Mouse (Mus musculus) limb, embryonic 11.5 days (tissue): ENCODE results near the gene Ndufa4l2. TPM values are rescaled to one million over a fixed set of nuclear protein-coding genes. Genes with fewer than 3 reads are reported as not detected.

ENCODE experiments used
- ATAC-seq: fragments of 200-750 bp; cut with Nextera tagmentation; 2 replicates; pipeline ENCODE4 v1.8.0; 2017; ENCODE audit warnings: low read depth; ENCODE audit not compliant: insufficient number of reproducible peaks, low FRiP score, low TSS enrichment
- DNase-seq: peaks from one replicate; pipeline ENCODE4 v3.0.0-alpha.2; 2015; ENCODE audit warnings: low spot score
- H3K27ac ChIP-seq: fragments of 300-500 bp; sonication (generic); replicated peaks from 2 replicates; pipeline ENCODE4 v1.5.1; 2014; ENCODE audit warnings: low read depth, mild to moderate bottlenecking, low read length
- H3K27me3 ChIP-seq: fragments of 300-500 bp; sonication (generic); 2 replicates; pipeline ENCODE4 v1.6.1; 2014; ENCODE audit warnings: mild to moderate bottlenecking, low read length, mixed read lengths; ENCODE audit not compliant: control insufficient read depth, insufficient read depth
- H3K36me3 ChIP-seq: fragments of 300-500 bp; sonication (generic); 2 replicates; pipeline ENCODE4 v1.6.1; 2014; ENCODE audit warnings: mild to moderate bottlenecking, low read length, moderate library complexity, mixed read lengths; ENCODE audit not compliant: control insufficient read depth, insufficient read depth
- H3K4me1 ChIP-seq: fragments of 300-500 bp; sonication (generic); 2 replicates; pipeline ENCODE4 v1.6.1; 2014; ENCODE audit warnings: low read length, mixed read lengths; ENCODE audit not compliant: control insufficient read depth, insufficient read depth
- H3K4me2 ChIP-seq: fragments of 300-500 bp; sonication (generic); 2 replicates; pipeline ENCODE4 v1.6.1; 2014; ENCODE audit warnings: low read depth, mild to moderate bottlenecking, moderate library complexity; ENCODE audit not compliant: severe bottlenecking
- H3K4me3 ChIP-seq: fragments of 300-500 bp; sonication (generic); 2 replicates; pipeline ENCODE4 v1.5.1; 2014; ENCODE audit warnings: low read depth, low read length
- H3K9ac ChIP-seq: fragments of 300-500 bp; sonication (generic); 2 replicates; pipeline ENCODE4 v1.6.1; 2014; ENCODE audit warnings: mild to moderate bottlenecking, low read length
- H3K9me3 ChIP-seq: fragments of 300-500 bp; sonication (generic); 2 replicates; pipeline ENCODE4 v1.6.1; 2016; ENCODE audit warnings: low read length; ENCODE audit not compliant: control insufficient read depth
- WGBS: fragments of 180-500 bp; shearing (Covaris S2); extraction: QIAGEN DNeasy Blood & Tissue Kit; methylation state at CpG from one replicate; pipeline ENCODE4 v1.1.7; 2014; 5-methylcytosine and 5-hydroxymethylcytosine counted together
- polyA plus RNA-seq: library from polyadenylated mRNA; unstranded; fragments of >200 nt; fragmentation: Nextera tagmentation; extraction: Ambion mirVana; gene quantifications from 2 replicates; pipeline ENCODE4 v1.2.1, GENCODE M21; 2014

Gene Ndufa4l2
- polyA plus RNA-seq, 1 experiment from 2014 or later: 0.96 TPM

DNA sequence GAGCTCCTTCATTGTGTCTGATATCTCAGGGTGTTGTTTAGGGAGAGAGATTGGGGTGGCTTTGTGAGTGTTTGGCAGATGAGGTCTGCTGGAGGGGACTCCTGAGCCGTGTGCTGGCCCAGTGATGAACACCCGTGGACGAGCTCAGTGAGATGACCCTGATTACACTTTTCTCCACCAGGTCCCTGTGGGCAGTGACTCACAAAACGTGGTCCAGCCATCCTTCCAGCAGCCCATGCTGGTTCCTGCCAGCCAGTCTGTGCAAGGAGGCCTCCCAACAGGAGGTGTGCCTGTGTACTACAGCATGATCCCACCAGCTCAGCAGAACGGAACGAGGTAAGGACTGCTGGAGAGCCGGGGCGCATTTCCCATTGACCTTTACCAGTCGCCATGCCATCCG is 29.5 kb upstream of the Ndufa4l2 start:
- Histone ChIP-seq H3K27ac (no peak overlapping the region), H3K9ac (no peak overlapping the region), H3K9me3 (no peaks in the 10 kb centered on the region), H3K27me3 (no peaks in the 10 kb centered on the region), H3K4me1 (no peaks in the 10 kb centered on the region), H3K4me3 (no peak overlapping the region), H3K4me2 (no peak overlapping the region), H3K36me3 (peaks cover 6% of the 10 kb centered on the region)
- ATAC-seq (no peak), DNase-seq (no peak)
- WGBS: 93% methylated on average over 10 of the region's 10 CpGs

DNA sequence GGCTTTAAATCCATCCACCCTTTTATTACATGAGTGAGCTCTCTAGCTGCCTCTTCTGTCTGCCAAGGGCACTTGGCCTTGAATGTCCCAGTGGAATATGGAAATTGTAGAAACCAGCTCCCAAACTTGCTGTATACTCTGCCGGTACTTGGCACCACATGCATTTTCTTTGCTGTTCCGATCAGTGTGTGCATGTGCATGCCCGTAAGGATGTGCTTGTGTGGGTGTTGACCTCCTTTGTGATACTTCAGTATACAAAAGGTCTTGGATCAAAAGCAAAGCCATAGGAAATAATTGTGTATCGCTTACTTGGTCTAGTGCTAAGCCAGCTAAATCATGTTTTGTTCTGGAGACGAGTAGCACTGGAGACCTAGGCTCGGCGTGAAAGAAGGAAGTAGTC is 25.9 kb upstream of the Ndufa4l2 start:
- Histone ChIP-seq H3K4me1 (no peaks in the 10 kb centered on the region), H3K9me3 (no peaks in the 10 kb centered on the region), H3K27me3 (no peaks in the 10 kb centered on the region), H3K4me3 (no peak overlapping the region), H3K4me2 (no peak overlapping the region), H3K27ac (no peak overlapping the region), H3K9ac (no peak overlapping the region), H3K36me3 (peaks cover 21% of the 10 kb centered on the region; the same call in 1 of the 2 replicates)
- 94% methylated on average over 7 of the region's 7 CpGs for WGBS
- no peak for ATAC-seq
- DNase-seq: no peak

DNA sequence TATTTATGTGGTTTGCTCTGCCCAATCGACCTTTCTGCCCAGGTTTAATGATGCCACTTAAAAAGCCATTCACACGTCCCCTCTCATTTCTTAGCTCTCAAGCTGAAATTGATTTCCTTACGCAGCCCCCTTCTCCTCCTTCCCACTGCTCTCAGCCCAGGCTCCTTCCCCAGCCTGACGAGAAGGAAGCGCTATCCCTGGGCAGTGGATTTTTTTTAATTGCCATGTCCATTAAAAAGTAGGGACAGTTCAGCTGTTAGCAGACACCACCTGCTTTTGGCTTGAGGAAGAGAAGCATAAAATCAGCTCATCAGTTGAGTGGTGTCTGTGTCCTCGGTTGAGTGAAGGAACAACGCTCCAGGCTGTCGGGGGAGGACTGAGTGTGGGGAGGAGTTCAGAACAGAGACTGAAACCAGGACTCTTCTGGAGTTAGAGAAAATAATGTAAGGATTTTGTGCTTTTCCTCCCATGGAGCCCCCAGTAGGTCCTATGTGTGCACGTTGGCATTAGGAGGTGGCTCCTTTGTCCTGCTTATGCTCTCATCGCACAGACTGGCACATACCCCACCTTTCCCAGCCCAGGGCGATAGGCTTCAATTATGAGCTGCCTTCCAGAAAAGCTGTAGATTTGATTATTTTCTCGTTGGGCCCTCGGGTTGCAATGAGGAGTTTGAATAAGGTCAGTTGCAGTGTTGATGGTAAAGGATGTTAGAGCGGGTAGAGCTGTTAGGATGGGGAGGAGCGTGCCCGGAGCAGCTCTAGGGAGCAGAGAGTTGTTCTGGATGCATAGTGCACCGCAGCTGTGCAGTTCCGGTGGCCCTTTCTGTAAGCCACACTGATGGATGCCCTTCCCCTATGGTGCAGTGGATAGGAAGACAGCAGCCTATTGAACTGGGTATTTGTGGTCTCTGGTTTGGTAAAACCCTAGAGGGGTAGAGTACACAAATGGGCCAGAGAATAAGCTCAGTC is 24.3 kb upstream of the Ndufa4l2 start:
- DNase-seq: no peak

DNA sequence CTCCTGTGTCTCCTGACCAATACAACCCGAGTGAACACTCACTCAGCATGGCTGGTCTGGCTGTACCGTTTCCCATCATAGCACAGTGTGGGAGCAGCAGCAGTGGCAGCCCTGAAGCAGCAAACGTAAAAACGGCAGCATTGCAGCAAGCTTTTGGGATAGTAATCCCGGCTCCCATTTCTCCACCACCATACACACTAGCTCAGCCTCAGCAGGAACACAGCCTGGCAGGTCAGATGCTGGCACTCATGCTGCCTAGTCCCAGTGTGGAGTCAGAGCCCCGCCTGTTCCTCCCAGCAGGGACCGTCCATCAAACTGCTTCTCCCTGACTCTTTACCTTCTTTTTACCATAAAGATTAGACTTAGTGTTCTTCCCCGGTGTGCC is 23.6 kb upstream of the Ndufa4l2 start:
- H3K27ac ChIP-seq: no peak overlapping the region
- ATAC-seq: no peak
- no peaks in the 10 kb centered on the region for H3K4me1 ChIP-seq
- H3K4me2 ChIP-seq: no peak overlapping the region
- DNase-seq: no peak
- no peaks in the 10 kb centered on the region for H3K9me3 ChIP-seq
- H3K4me3 ChIP-seq: no peak overlapping the region
- WGBS: 90% methylated on average over 8 of the region's 8 CpGs
- H3K27me3 ChIP-seq: no peaks in the 10 kb centered on the region
- H3K9ac ChIP-seq: no peak overlapping the region
- H3K36me3 ChIP-seq: peaks cover 30% of the 10 kb centered on the region; the same call in 1 of the 2 replicates

More for the DNA sequence above, 24.3 kb upstream of the Ndufa4l2 start:
- no peaks in the 10 kb centered on the region for H3K4me1 ChIP-seq
- no peak overlapping the region for H3K4me3 ChIP-seq
- no peak overlapping the region for H3K9ac ChIP-seq
- 69% methylated on average over 18 of the region's 18 CpGs for WGBS
- H3K27me3 ChIP-seq: no peaks in the 10 kb centered on the region
- ATAC-seq: no peak
- H3K9me3 ChIP-seq: no peaks in the 10 kb centered on the region
- no peak overlapping the region for H3K27ac ChIP-seq
- H3K36me3 ChIP-seq: peaks cover 29% of the 10 kb centered on the region; the same call in 1 of the 2 replicates
- H3K4me2 ChIP-seq: no peak overlapping the region

DNA sequence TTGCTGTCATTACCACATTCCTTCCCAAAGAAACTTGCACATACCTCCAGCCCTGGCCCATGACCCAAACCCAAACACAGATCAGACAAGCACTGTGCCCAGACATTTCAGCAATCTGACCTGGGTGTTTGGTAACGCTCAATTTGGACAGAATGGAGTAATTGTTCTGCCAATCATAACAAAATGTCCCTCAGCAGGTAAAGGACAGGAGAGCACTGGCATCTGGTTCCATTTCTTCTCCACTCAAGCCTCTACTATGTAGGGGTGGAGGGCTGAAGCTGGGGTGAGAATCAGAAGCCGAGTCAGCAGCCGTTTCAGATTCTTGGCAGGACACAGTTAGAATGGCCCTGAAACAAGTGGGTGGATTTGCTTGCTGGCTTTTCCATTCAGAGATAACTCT is 22.6 kb upstream of the Ndufa4l2 start:
- H3K4me2 ChIP-seq: no peak overlapping the region
- no peaks in the 10 kb centered on the region for H3K4me1 ChIP-seq
- H3K27me3 ChIP-seq: no peaks in the 10 kb centered on the region
- no peak overlapping the region for H3K27ac ChIP-seq
- H3K4me3 ChIP-seq: no peak overlapping the region
- H3K9ac ChIP-seq: no peak overlapping the region
- no peaks in the 10 kb centered on the region for H3K9me3 ChIP-seq
- DNase-seq (no peak), ATAC-seq (no peak)
- H3K36me3 ChIP-seq: peaks cover 35% of the 10 kb centered on the region; the same call in 1 of the 2 replicates
- 92% methylated on average over 3 of the region's 3 CpGs for WGBS

DNA sequence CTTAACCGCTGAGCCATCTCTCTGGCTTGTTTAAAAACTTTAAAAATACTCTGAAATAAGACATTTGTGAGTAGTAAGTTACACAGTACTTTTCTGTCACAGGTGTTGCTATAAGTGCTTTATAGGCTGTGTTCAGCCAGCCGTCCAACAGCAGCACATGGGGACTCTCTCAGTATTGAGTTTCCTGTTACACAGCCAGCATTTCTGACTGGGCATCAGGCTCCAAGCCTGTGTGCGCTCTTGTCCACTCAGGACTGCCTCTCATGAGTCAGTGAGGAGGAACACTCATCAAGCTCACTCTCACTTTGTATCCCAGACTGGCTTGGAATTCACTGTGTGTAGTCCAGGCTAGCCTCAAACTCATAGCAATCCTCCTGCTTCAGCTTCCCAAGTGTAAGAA is 18.6 kb upstream of the Ndufa4l2 start:
- Histone ChIP-seq H3K4me3 (no peak overlapping the region), H3K4me1 (no peaks in the 10 kb centered on the region), H3K9ac (no peak overlapping the region), H3K36me3 (peaks cover 34% of the 10 kb centered on the region; the same call in 1 of the 2 replicates), H3K4me2 (no peak overlapping the region), H3K9me3 (no peaks in the 10 kb centered on the region), H3K27ac (no peak overlapping the region), H3K27me3 (no peaks in the 10 kb centered on the region)
- DNase-seq: no peak
- WGBS: 94% methylated on average over 3 of the region's 3 CpGs
- no peak for ATAC-seq

DNA sequence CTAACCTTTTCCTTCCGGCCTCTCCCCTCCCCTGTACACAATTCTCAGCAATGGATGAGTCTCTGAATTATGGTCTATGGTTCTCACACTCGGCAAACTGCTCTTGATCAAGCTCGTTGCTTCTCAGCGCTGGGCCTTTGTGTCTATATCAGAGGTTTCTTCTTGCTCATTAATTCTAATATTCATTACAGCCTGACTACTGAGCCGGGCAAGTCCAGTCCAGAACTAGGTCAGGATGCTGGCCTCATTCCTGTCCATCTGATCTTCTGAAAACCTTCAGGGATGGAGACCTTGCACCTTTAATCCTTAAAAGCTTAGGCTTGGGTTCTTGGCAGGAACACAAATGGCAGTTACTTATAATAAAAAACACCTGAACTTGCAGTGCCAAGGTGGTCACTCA is 15.3 kb upstream of the Ndufa4l2 start:
- Histone ChIP-seq H3K9ac (no peak overlapping the region), H3K9me3 (no peaks in the 10 kb centered on the region), H3K4me3 (no peak overlapping the region), H3K36me3 (peaks cover 20% of the 10 kb centered on the region; the same call in 1 of the 2 replicates), H3K27ac (no peak overlapping the region), H3K27me3 (no peaks in the 10 kb centered on the region), H3K4me1 (no peaks in the 10 kb centered on the region), H3K4me2 (no peak overlapping the region)
- WGBS: 86% methylated on average over 5 of the region's 5 CpGs
- ATAC-seq: no peak
- DNase-seq: no peak

DNA sequence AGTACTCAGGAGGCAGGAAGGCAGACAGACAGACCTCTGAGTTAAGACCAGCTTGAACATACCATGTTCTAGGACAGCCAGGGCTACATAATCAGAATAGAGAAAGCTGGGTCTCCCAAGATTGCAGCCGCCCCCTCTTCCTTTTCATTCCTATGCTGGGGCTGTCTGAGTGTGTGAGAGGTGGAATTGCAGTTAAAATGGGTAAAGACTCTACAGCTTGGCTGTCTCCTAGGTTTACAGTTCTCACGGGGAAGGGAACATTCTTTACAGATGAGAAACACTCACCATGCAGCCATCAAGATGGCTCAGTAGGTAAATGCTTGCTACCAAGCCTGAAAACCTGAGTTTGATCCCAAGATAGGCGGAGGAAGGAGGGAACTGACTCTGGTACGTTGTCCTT is 14.7 kb upstream of the Ndufa4l2 start:
- H3K9ac ChIP-seq: no peak overlapping the region
- WGBS: 89% methylated on average over 4 of the region's 4 CpGs
- DNase-seq (no peak), ATAC-seq (no peak)
- no peak overlapping the region for H3K4me3 ChIP-seq
- H3K36me3 ChIP-seq: peaks cover 16% of the 10 kb centered on the region; the same call in 1 of the 2 replicates
- no peaks in the 10 kb centered on the region for H3K4me1 ChIP-seq
- no peaks in the 10 kb centered on the region for H3K9me3 ChIP-seq
- no peak overlapping the region for H3K4me2 ChIP-seq
- no peak overlapping the region for H3K27ac ChIP-seq
- H3K27me3 ChIP-seq: no peaks in the 10 kb centered on the region
